Mouse (Mus musculus): ENCODE measurements around the gene Irf3.
"Not testable (repeated sequence)": the region's sequence is repeated elsewhere in the genome, so short reads cannot be mapped to it uniquely, and the experiment has no call there.

The Irf3 gene

DNA sequence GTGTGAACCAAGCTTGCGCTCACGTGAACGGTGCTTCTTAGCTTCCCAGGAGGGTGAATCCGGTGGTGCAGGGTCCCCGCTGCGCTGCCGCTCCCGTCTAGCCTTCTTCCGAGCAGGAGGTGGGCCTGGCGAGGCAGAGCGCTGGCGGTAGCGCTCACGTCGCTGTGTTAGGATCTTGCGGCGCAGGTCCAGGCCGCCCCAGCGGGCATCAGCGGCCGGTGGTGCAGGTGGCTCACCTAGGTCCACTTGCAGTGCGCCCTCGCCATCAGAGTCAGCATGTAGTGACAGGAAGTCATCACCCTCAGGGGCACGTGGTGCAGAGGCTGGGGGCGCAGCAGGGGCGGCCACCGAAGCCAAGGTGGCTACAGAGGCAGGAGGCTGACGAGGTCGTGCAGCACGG is 10.4 kb downstream of the Irf3 start:
- DNase-seq (ENCODE audit: low read depth, low spot score) = no peak

DNA sequence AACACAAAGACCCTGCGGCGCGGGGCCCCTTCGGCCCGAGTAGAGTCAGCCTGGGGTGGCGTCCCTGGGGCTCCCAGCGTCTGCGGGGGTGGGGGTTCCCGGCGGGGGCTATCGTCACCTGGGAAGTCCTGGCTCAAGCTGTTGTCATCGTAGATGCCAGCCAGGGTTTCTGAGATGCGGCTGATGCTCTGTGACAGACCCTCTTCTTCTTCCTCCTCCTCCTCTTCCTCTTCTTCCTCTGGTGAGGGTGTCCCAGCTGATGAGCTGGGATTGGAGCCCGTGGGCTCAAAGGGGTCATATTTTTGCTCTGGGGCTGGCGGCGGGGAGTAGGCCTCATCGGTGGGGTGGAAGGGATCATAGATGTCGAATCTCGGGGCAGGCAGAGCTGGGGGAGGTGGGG is 11.0 kb downstream of the Irf3 start:
- DNase-seq (ENCODE audit: low read depth, low spot score) = no peak

DNA sequence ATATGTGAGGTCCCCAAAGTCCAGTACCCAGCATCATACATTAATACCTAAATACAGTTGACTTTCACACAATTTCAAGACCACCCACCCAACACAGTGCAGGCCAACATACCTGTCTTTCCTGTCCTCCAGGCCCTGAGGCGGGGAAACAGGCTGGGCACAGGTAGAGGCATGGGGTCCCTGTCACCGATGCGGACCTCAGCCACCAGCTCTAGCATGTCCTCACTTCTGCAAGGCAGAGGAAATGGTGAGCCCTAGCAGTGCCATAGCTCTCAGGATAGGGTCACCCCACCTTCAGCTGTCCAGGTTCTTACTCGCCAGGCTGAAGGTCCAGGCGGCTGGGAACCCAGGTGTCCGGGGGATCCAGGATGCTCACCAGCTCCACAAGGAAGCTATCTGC is 14.6 kb downstream of the Irf3 start:
- no peak for DNase-seq (ENCODE audit: low read depth, low spot score)

DNA sequence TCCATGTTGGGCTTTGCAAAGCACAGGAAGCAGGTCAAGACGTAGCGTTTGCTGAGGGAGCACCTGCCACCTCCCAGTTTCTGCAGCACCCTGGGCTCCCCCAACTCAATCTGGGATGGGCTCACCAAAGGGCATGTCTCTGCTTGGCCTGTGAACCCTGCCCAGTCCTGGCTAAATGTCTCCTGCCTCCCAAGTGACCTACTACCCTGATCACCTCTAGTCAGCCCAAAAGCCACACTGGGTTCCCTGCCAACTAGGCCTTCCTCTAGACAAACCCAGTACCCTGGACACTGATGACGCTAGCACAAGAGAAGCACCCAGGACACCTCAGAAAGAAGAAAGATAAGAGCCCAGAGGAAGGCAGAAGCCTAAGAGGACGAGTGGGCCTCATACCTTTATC is 15.4 kb downstream of the Irf3 start:
- DNase-seq (ENCODE audit: low read depth, low spot score) = no peak

DNA sequence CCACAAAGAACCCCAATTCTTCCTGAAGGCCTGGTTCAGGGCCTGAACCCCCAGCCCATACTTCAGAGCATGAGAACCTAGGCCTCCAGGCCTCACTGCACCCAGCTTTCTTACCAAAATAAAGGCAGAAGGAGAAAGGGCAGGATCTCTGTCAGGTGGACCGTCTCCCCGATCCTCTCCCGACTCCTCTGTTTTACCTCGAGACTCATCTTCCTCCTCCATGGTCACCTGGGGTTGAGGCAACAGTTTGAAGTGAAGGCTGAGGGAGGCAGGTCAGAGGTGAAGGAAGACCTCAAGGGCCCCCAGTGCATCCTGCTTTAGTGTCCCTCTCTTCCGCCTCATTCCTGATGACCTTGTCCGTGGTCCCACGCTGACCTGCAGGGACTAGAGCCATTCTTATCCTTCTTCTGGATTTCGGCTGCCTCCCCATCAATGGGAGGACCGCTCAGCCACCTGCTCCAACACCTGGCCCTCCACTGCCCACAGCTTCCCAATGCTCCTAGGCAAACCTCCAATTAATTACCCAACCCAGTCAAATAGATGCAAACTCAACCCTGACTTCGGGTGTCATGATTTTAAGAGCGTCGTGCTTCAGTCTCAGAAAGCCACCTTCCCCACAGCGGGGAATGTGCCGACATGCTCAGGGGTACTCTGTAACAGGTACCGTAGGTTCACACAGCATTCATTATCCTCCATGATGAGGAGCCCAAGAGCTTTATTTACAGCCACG is 16.1 kb downstream of the Irf3 start:
- no peak for DNase-seq (ENCODE audit: low read depth, low spot score)

DNA sequence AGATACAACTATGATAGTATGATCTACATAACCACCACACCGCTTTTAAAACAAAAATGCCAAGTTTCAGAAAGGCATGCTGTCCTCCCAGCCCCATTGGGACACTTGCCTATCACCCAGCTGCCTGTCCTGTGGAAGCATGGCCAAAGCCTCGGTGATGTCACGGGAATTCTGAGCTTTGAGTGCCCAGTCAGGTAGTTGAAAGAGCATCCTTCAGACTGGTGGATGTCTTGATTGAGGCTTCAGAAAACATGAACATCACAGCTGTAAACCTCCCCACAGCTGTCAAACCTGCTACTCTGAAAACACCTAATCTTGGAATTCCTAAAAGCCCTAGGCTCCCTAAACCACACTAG is 16.6 kb downstream of the Irf3 start:
- no peak for DNase-seq (ENCODE audit: low read depth, low spot score)

DNA sequence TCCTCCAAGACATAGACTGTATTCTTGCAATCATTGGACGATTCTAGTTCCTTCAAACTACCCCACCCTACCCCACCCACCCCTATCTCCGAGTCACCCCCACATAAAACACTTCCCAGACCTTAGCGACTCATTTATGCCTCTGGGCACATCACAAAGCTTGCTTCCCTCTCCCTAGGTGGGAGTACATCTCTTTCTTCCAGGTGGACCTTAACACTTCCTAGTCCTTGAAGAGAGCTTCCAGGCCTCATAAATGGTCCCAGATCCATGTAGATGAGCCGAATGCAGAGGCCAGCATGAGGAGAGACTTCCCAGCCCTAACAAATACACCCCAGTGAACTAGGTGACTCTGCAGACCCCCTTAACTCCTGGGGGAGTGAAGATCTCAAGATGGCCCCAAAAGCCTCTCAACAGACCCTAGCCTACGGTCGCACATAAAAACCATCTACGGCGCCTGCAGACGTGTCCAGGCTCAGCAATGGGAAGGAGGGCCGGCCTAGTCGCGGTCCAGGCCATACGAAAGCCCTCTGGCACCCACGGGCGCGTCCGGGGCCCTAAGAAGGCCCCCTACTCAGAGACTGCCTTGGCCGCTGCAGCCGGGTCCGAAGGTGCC is 18.0 kb downstream of the Irf3 start:
- no peak for DNase-seq (ENCODE audit: low read depth, low spot score)

DNA sequence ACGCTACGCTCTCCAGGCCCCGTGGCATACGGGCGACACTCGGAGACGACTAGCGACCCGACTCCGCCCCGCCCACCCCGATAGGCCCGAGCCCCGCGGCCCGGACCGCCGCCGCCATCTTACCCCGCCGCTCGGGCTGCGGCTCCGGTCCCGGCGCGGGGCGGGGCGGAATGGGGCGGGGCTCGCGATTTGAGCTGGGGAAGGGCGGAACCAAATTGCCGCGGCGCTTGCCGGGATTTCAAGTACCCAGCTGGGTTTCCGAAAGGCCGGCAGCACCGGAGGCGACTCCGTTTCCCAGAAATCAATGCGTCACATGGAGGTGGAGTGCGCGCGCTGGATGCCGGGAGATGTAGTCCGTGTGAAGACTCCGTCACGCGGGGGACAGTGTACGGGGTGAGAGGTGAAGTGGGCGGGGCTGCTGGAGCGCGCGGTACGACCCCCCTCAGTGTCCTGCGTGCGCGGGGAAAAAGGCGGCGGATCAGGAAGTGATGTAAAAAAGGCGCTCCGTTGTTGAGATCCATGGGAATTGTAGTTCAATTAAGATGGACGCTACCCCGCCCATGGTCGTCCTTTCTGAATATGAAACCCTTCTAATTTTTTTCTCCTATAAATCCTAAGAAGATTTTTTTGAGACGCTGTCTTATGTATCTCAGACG is 18.6 kb downstream of the Irf3 start, which contains the start of gene Scaf1:
TSS of gene Scaf1 (minus strand) at position 407 of the 656 bp plus-strand sequence.
- DNase-seq (ENCODE audit: low read depth, low spot score) = peak; percentile 100

DNA sequence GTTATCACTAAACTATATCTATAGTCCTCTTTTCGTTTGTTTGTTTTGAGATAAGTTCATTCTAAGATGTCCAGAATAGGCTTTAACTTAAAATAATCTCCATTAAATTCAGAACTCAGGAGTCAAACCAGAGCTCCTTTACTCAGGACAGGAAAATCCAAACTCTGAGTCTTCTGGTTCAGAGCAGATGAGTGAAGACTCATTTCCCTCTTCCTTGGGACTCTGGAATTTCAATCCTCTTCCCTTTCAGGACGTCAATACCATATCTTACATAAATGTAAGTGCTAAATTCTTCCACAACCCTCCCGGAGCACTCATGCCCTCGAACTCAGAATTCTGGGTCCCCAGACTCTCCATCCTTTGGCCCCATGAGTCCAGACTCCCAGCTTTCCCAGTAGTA is 19.3 kb downstream of the Irf3 start:
- no peak for DNase-seq (ENCODE audit: low read depth, low spot score)

DNA sequence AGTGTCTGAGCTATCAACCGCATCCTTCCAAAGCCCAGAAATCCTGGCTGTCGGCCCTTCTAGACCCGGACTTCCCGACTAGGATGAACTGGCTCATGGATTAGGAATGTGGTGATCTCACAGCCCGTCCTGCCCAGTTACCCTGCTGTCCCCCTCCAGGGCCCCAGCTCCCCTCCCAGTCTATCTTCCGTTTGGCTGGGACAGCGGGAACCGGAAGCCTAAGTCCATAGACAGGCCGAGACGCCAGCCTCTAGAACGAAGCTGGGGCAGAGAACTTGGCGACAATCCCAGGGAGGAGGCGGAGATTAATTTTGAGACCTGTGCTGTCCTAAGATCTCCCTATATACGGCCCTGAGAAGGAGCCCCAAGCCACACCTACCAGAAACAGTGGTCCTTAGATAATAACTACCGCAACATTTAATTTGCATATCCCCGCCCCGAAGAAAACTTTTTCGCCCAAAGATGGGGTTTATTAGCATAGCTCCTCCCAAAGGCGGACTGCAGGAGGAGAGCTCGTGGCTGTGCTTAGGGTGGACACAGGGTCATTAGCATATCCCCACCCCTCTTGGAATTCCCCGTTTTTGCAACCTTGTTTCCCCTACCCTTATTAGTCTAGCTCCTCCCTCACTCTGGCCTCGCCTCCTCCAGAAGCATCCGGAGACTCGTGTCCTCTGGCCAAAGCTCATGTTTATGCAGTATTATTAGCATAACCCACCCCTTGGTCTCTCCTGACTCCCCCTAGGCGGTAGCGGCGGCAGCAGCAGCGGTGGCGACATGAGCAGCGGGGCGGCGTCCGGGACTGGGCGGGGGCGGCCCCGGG is 20.0 kb downstream of the Irf3 start, which contains the start of gene Rras:
TSS of gene Rras (plus strand) at position 720 of the 820 bp plus-strand sequence.
- DNase-seq (ENCODE audit: low read depth, low spot score) = peak; percentile 98

DNA sequence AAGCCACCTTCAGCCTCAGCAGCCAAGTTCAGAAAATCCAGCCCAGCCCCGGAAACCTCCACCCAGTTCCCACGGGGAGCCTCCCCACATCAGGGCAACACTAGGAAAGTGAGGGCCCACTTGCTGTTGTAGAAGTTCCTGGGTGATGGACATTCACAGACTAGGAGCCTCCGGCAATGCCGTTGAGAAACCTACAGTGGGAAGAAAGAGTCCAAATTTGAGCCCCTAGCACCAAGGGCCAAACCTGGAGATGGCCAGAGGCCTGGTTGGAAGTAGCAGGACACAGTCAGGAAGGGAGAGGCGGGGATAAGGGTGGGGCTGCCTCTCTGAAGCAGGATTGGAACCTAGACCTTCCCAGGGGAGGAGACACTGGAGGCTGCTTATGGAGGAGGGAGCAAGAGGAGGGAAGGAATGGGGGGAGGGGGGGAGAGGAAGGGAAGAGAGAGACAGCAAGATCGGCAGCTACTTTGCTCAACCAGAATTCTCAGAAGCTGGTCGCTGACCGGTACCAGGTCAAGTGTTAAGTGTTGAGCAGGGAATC is 21.7 kb downstream of the Irf3 start:
- DNase-seq (ENCODE audit: low read depth, low spot score) = peak; percentile 77

DNA sequence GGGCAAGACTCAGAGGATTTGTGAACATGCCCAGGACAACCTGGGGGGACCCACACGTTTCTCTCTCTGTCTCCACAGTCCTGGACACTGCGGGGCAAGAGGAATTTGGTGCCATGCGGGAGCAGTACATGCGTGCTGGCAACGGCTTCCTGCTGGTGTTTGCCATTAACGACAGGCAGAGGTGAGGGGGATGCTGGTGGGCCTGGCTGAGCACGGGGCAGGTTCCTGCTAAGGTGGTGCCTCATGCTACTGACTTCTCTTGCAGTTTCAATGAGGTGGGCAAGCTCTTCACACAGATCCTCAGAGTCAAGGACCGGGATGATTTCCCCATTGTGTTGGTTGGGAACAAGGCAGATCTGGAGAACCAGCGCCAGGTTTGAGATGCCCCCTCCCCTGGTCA is 22.8 kb downstream of the Irf3 start:
- DNase-seq (ENCODE audit: low read depth, low spot score) = no peak

DNA sequence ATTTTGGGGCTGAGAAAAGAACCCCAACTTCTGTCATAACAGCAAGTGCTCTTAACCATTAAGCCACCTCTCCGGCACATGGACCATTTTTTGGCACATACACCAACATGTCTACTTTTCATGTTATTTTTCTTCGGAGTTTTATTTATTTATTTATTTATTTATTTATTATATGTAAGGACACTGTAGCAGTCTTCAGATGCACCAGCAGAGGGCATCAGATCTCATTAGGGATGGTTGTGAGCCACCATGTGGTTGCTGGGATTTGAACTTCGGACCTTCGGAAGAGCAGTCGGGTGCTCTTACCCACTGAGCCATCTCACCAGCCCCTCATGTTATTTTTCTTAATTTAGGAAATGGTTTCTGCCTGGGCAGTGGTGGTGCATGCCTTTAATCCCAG is 26.3 kb downstream of the Irf3 start:
- not testable (repeated sequence) for DNase-seq (ENCODE audit: low read depth, low spot score)

DNA sequence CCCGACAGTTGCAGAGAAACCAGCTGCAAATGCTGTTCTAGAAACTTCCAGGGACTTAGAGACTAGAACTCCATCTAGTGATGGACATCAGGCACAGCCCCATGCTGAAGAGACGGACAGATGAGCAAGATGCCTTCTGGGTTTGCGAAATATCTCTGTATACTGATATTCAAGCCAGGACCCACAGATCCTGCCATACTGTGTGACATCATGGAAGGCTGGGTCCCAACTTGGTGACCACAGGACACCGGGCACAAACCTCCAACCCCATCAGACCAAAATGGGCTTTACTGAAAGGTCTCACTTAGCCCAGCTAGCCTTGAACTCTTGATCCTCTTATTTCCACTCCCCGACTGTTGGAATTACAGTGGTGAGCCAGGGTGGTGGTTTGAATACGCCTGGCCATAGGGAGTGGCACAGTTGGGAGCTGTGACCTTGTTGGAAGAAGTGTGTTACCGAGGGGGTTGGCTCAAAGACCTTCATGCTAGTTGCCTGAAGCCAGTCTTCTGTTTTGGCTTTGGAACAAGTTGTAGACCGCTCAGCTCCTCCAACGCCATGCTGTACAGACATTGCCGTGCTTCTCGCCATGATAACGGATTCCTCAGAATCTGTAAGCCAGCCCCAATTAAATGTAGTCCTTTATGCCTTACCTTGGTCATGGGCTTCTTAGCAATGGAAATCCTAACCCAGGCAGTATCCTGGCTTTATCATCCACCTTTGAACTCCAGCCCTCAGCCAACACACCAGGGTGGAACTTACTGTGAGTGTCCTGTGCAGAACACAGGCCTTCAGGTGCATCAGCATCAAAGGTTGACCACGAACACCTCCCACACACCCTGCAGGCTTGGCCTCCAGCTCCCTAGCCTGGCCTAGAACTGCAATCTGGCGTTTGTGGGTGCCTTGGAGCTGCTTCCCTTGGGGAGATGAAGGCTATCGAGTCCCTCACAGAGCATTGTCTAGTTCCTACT is 27.1 kb downstream of the Irf3 start:
- no peak for DNase-seq (ENCODE audit: low read depth, low spot score)

DNA sequence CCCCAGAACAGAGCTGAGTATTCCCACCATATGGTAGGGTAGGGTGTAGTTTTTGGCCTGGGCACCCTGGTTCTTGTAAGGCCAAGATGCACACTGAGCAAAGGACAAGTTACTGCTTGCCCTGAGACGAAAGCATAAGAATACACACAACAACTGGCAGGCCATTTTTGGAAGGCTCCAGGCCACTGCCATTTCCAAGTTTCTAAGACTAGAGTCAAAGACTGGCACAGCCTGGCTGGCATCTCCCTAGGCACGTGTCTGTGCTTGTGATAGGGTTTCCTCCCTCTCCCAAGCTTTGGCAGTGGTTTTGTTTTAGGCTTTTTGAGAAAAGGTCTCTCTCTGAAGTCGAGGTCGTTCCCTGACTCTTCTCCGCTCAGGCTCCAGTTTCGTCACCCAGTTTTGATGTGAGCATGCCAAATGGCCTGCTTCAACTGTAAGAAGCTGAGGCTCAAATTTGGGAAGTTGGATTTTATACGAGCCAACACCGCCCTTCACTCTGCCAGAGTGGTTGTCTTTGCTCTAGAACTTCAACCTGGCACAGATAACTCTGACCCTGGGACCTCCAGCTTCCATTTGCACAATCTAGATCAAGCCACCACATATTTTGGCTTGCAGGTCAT is 28.3 kb downstream of the Irf3 start:
- DNase-seq (ENCODE audit: low read depth, low spot score) = peak; percentile 35

DNA sequence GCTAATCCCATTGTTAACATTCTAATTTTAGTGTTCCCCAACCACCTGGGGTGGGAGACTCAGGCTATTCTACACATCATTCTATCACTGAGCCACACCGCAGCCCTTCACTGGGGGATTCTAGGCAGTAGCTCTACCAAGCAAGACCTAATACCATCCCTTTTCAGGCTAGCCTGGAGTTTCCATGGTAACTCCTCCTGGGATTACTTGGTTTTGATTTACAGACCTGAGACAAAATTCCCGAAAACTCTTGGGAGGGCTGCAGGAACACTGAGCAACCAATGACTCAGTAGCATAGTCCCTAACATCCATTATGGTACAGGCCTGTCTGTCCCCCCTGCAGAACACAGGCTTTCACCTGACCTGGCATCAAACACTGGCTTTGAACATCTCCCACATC is 28.8 kb downstream of the Irf3 start:
- peak; percentile 43 for DNase-seq (ENCODE audit: low read depth, low spot score)

DNA sequence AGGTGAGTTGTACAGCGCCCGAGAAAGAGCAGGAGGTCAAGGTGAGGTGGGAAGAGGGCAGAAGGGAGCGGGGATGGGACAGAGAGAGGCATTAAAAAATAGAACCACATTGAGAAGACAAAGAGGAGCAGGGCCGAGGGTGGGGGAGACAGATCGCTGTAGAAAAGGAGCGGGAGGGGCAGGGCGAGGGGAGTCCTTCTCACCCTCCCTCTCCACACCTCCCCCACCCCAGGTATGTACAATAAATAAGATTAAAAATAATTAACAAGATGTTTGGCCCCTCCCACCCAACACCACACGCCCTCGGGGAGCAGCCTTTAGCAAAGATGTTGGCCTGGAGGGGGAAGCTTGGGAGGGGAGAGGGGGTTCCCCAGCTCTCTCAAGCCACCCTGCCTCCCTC is 30.3 kb downstream of the Irf3 start:
- DNase-seq (ENCODE audit: low read depth, low spot score) = no peak

DNA sequence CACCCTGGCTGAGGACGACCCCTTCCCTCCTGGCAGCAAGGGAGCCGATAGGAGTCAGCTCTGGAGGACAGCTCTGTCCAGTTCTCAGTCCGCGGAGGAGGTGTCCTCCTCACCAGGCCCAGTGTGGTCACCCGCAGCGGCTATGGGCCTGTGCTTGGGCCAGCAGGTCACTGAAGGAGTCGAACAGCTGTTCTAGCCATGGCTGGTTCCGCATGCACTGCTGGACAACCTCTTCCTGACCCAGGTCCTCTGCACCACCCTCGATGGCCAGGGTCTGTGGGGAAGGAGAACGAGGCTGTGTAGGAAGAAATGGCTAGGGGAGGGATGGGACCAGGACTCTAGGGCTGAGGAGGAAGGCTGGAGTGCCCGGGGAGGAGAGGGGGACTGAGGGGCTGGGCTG is 30.9 kb downstream of the Irf3 start:
- no peak for DNase-seq (ENCODE audit: low read depth, low spot score)

DNA sequence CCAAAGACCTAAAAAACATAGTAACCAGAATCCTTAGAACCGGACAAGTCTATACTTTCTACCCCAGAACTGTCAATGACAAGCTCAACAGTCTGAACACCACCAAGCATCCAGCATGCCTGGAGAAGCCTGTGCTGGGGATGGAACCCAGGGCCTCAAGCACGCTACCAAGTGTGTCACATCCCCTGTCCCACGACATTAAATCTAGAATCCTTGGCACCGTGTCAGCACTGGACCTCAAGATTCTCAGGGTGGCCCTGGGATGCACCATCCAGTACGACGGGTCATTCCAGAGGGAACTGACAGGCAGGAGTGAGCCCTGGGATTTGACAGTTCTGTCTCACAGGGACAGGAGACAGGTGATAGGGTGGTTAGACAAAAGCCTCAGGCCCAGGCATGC is 32.5 kb downstream of the Irf3 start:
- no peak for DNase-seq (ENCODE audit: low read depth, low spot score)

DNA sequence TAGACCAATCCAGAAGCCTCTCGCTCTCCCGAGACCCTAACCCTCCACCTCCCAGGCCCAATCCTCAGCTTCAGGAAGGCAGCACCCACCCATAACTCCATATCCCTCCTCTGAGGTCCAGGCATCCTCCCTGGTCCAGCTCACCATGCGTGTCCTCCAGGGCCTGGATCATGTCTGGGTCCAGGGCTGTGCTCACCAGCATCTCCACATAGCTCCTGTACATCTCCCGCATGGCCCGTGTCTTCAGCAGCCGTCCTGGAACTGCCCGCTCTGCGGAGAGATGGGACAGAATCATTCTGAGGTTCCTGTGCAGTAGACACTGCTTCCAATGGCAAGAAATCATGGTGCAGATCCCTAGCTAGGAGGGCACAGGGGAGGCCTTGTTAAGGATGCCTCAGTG is 33.4 kb downstream of the Irf3 start:
- DNase-seq (ENCODE audit: low read depth, low spot score) = no peak
